Comparison of ENCODE assay signal across 7 mouse cellular contexts in the genomic region with DNA sequence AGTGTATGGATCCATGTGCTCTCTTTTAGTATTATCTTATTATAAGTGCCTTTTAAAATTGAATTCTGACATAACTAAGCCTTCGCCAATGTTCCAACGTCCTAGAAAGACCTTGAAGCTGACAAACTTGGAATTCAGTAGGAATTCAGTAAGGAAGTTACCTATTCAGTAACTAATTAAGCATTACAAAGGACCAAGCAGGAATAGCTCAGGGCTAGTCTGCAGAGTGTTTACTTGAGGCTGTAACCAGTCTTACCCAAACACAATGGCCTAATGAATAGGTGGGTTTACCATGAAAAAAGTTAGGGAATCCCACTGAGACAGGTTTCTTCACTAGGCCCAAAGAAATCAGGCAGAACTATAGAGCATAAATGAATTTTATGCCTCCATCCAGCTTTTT.
DNase-seq lines count a peak whose midpoint lies in the region; TF ChIP-seq lines count a peak whose summit lies in the region.
"Not testable (repeated sequence)": the region's sequence is repeated elsewhere in the genome, so short reads cannot be mapped to it uniquely, and the experiment has no call there.

No protein-coding gene starts in this region.

- TF ChIP-seq POLR2A in ES-Bruce4 (IDR thresholded peaks at IDR 0.05; ENCODE audit: insufficient read depth, low read length); kidney, adult 2 months (IDR thresholded peaks at IDR 0.05; ENCODE audit: low read depth, low read length): not testable (repeated sequence)

- H3K4me1 ChIP-seq in ES-Bruce4 (ENCODE audit: control insufficient read depth, insufficient read depth, low read length); ES-E14 (ENCODE audit: control insufficient read depth in 2 of 2, insufficient read depth in 2 of 2, low read length in 2 of 2, poor library complexity in 1 of 2); kidney, adult 2 months (ENCODE audit: control insufficient read depth, insufficient read depth, low read length): not testable (repeated sequence)

- H3K27ac ChIP-seq in ES-Bruce4 (ENCODE audit: insufficient read depth, low read length) (peak overlapping the region; percentile 77), ES-E14 (ENCODE audit: insufficient read depth, low read depth, low read length, poor library complexity, severe bottlenecking) (peak overlapping the region; percentile 22; the same call in 1 of the 2 replicates)
- peak overlapping the region; percentile 86 for H3K27ac ChIP-seq in kidney, adult 2 months (ENCODE audit: insufficient read depth, low read depth, low read length)

- in situ Hi-C loops in ES-E14 (cut with MboI; ENCODE audit: low sequenced_read_pairs in 2 of 2, unreplicated experiment in 2 of 2): not testable (repeated sequence)

- not testable (repeated sequence) for H3K9ac ChIP-seq in ES-Bruce4 (ENCODE audit: low read depth, poor library complexity, severe bottlenecking); ES-E14 (ENCODE audit: insufficient read depth, low read depth, low read length, poor library complexity, severe bottlenecking)

- DNase-seq in ES-CJ7 (ENCODE audit: low read depth, low spot score) (peak; percentile 40), R1 (ENCODE audit: low read depth, low spot score) (peak; percentile 83), ZHBTc4 (ENCODE audit: low read depth, low spot score) (peak; percentile 54)
- not testable (repeated sequence) for DNase-seq in ES-E14 (ENCODE audit: low read depth, low spot score)
- DNase-seq in kidney, adult 2 months: peak; percentile 56
- peak; percentile 72 for DNase-seq in kidney, adult 9 months

- H3K27me3 ChIP-seq in ES-Bruce4 (ENCODE audit: control insufficient read depth, insufficient read depth, low read length, poor library complexity, severe bottlenecking); kidney, adult 2 months (replicated peaks; ENCODE audit: control insufficient read depth, insufficient read depth, low read length): not testable (repeated sequence)

- H3K9me3 ChIP-seq in ES-Bruce4 (replicated peaks; ENCODE audit: control insufficient read depth, insufficient read depth, low read length, poor library complexity, severe bottlenecking): peaks cover 27% of the 10 kb centered on the region
- H3K9me3 ChIP-seq in ES-E14 (ENCODE audit: control insufficient read depth, insufficient read depth, low read depth, low read length): not testable (repeated sequence)

- TF ChIP-seq EP300 in ES-Bruce4 (IDR thresholded peaks at IDR 0.05; ENCODE audit: insufficient read depth, low read depth, low read length): not testable (repeated sequence)

- not testable (repeated sequence) for H3K36me3 ChIP-seq in ES-Bruce4 (ENCODE audit: control insufficient read depth, insufficient read depth, low read length, poor library complexity, severe bottlenecking); ES-E14 (ENCODE audit: control insufficient read depth, insufficient read depth, low read length, poor library complexity, severe bottlenecking); kidney, adult 2 months (ENCODE audit: control insufficient read depth, insufficient read depth, low read length)

- not testable (repeated sequence) for H3K4me3 ChIP-seq in ES-Bruce4 (ENCODE audit: low read depth, low read length); ES-E14 (ENCODE audit: insufficient read depth in 1 of 2, low read depth in 1 of 2, low read length in 2 of 2, poor library complexity in 1 of 2, severe bottlenecking in 1 of 2); kidney, adult 2 months (ENCODE audit: insufficient read depth, low read depth, low read length)

- 54% methylated on average over 2 of the region's 2 CpGs for WGBS in kidney, adult 2 months

- TF ChIP-seq CTCF in ES-Bruce4 (IDR thresholded peaks at IDR 0.05; ENCODE audit: low read depth, low read length); kidney, adult 2 months (conservative IDR thresholded peaks at IDR 0.05; ENCODE audit: insufficient read depth, insufficient read length, low read depth, low read length): not testable (repeated sequence)

TF ChIP-seq in ES-E14, 5 proteins besides CTCF, POLR2A, EP300 and RAD21:
- TF ChIP-seq CHD2 (IDR thresholded peaks at IDR 0.05; ENCODE audit: low read depth, low read length): peak; percentile 19; the same call in 1 of the 2 replicates

Comparison
In these comparisons a context has a peak if more than half of its experiments do, and no peak if none do; other contexts are left out.
1. H3K27ac ChIP-seq: peak in every context shown above with its lines; median percentile 86 in kidney, adult 2 months; 77 in ES-Bruce4; 22 in ES-E14.